Mouse (Mus musculus) thymus, adult 18-20 months (tissue): Measurements from ENCODE around the gene Bscl2.

ENCODE experiments used
- DNase-seq, 2 experiments: peaks; one replicate each; pipeline ENCODE4 v3.0.0; 2022; ENCODE audit warnings: mixed read lengths in 2 of 2

Gene Bscl2

DNA sequence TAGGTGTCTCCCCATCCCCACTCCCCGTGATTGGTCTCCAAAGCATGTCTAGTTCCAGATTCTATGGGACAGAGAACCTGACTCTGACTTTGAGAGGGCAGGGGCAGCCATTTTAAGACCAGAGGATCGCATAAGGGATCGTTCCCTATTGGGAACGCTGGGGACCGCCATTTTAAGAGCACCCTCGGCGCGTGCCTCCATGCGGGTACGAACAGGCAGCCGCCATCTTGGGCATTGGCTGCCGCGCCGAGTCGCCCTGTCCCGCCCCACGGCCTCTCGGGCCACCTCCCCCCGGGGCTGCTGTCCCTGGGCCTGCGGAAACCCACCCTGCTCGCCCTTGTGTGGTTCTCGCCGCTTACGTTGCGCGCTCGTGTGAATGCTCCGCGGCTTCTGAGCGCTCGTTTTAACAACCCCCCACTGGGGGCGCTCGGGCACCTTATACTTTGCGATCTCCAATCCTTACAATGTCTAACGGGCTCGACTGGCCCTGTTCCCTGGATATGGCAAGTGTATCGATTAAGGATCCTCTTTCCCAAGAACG lies at the start of gene Bscl2:
Gene Bscl2 (plus strand): TSS at position 217 of the 541 bp plus-strand sequence.
- DNase-seq, result peak; percentile 57 to 74

DNA sequence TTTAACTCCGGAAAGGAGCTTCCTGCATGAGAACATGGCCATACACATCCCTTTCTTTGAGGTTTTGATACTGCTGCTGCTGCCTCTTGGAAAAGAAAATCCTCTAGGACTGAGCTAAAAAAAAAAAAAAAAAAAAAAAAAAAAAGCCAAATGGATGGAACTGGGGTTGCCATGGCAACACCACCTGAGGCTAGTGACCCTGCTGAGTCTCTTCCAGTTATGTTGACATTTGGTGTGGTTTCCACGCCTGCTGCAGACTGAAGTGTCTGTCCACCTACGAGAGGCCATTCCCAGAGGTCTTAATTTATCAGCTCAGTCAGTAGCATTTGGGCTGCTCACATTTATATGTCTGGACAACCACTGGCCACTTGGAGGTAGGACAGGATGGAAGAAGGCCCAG lies 48.7 kb upstream of the Bscl2 start:
- no peak for DNase-seq

DNA sequence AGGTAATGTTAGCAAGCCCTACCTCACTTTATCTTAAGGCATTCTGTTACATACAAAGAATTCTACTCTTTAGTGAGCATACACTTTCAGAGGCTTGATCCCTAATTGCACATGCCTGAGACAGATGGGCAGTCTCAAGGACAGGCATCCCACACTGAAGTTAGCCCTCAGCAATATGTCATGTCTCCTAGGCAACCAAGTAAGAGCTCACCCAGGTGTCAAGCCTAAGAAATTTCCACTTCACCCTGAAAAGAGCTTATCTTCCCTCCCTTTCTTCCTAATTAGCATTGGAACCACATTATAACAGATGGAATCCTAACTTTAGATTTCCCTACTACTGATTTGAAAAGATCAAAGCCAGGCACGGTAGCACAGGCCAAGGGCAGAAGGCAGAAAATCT lies 48.1 kb upstream of the Bscl2 start:
- no peak for DNase-seq

DNA sequence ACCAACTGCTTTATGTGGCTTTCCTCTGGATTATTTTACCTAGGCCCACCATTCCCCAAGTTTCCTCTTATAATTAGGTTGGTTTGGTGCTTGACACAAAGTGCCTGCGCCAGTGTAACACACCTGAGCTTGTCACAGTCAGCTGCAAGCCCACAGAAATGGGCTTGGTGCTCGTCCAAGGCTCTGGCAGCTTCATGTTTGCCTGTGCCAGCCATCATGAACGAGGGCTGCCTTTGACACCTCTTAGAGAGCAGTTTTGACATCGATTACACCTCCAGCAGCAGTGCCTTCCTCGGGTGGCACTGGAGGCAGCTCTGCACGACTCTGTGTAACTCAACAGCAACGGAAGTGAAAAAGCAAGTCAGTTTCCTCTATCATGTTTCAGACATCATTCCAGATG lies 47.1 kb upstream of the Bscl2 start:
- DNase-seq, result no peak

DNA sequence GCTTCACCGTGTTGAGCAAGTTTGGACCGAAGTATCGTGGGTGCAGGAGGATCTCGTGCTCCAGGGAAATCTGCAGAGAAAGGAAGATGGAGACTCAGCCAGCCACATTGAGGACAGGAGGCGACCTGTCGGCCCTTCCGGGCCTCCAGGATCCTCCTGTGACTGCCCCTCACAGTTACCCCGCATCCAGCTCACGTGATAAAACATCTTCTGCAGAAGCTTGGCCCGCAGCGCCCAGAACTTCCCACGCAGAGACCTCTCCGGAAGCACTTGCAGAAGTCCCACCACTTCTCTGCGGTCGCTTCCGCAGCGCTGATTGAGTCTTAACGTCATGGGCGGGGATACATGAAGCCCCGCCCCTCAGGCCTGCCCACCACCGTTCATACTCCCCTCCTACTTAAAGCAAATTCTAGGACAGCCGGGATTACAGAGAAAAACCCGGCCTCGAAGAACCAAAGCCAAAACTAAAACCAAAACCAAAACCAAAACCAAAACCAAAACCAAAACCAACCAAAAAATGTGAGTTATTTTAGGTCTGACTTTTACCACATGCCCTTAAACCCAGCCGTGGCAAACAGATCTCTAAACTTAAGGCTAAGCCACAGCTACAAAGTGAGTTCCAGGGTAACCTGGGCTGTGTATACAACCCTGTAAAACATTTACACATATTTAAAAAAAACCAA lies 38.9 kb upstream of the Bscl2 start, which contains the start of gene Polr2g:
Gene Polr2g (minus strand): TSS at position 314 of the 683 bp plus-strand sequence.
- DNase-seq, result peak; percentile 82 to 88

DNA sequence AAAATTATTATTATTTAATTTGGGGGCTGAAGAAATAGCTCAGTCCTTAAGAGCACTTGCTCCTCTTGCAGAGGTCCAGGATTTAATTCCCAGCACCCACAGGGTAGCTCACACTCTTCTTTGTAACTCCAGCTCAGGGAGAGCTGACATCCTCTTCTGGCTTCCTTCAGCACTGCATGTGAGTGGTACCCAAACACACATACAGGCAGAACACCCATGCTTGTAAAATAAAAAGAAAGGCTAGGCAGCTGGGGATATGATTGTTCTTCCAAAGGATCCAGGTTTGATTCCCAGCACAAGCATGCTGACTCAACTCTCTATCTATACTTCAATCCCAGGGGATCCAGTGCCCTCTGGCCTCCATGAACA lies 38.3 kb upstream of the Bscl2 start:
- DNase-seq, result no peak

DNA sequence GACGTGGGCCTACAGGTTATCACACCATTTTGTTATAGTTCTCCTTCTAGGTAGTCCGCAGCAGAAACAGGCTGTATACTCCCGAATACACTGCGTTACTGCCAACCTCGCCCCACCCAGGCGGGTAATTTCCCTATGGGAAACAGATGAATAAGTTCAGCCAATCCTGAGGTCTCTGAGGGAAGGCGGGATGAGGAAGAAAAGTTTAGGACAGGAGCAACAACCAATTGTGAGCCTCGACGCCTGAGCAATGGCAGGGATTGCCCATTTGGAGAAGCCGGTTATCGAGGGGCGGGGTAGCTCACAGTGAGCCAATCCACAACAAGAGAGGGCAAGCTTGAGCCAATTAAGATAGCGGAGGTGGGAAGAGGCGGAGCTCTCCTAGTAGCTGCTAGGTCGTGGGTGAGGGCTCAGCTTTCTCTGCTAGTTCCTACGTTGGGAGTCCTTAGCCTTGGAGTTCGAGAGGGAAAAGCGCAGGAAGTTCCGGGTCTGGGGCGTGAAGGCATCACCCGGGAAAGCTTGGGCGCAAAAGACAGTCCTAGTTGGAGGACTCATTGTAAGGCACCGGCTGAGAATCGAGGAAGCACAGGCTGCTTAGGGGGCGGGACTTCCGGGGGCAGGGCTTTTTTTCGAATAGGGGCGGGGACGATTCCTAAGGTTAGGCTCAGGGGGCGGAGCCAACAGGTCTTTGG lies 35.0 kb upstream of the Bscl2 start, which contains the start of gene Zbtb3:
Gene Zbtb3 (plus strand): TSS at position 426 of the 692 bp plus-strand sequence.
- DNase-seq, result peak; percentile 91 to 96

DNA sequence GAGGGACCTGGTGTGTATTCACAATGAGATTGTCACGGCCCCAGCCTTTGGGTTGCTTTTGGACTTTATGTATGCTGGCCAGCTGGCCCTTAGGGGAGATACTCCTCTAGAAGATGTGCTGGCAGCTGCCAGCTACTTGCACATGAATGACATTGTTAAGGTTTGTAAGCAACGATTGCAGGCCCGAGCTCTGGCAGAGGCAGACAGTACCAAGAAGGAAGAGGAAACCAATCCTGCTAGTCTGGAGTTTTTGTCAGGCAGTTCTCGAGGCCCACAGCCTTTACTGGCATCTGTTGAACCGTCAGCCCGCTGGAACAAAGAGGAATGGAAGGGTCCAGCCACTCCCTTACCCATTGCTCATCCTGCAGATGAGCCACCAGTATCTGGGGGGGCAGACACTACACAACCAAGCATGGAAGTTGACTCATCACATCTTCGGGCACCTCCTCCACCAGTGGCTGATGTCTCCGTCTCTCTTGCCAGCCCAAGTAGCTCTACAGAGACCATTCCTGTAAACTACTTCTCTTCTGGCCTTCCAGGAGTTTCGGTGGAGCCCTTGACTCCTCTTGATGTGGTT lies 34.0 kb upstream of the Bscl2 start:
- no peak for DNase-seq

DNA sequence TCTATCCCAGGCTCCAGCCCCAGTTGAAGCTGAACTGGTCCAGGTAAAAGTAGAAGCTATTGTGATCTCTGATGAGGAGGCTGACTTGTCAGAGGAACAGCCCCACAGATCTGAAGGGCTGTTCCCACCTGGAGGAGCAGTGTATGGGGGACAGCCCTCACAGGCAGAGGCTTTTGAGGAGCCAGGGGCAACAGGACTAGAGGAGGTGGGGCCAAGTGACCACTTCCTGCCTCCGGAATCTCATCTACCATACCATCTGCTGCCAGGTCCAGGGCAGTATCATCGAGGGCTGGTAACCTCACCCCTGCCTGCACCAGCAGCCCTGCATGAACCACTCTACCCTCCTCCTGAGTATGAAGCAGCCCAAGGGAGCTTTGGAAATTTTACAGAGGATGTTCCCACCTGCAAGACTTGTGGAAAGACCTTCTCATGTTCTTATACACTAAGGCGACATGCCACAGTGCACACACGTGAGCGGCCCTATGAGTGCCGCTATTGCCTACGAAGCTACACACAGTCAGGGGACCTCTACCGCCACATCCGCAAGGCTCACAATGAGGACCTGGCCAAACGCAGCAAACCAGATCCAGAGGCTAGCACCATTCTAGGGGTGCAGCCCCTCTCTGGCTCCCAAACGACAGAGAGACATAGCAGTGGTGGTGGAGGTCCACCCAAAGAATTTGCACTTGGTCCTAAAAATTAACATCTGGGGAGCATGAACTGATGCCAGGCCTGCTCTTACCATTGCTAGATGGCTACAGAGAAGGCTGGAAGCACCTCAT lies 33.2 kb upstream of the Bscl2 start:
- DNase-seq, result no peak

DNA sequence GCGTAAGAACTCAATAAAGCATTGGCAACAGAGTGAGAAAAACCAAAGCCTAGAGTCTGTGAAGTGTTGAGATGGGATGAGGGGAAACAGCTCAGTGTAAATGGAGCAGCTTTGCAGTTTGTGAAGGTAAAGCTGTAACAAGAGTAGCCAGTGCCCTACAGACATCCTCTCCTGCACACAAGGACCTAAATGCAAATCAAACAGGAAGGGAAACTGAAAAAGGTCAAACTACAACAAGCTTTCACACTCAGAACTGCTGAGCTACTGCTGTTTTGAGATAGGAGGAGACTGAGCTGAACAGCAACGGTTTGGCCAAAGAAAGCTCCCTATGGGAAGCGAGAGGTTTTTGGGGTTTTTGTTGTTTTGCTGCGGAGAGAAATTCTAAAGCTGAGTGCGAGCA lies 30.5 kb upstream of the Bscl2 start:
- DNase-seq, result no peak

DNA sequence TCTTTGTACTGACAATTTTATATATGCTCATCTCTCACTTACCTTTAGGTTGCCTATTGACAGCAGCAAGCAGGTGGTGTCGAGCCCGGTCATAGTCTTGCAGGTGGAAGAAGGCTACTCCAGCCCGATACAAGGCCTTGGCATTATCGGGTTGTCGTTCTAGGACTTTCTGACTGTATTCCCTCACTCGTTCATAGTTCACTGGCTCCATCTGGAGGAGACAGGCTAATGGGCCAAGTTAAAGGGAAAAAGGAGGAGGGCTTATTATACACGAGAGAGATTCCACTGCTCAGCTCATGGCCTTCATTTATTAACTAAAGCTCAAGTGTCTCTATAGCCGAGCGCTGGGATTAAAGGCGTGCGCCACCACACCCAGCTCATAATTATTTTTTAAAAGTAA lies 21.5 kb upstream of the Bscl2 start:
- DNase-seq, result no peak

DNA sequence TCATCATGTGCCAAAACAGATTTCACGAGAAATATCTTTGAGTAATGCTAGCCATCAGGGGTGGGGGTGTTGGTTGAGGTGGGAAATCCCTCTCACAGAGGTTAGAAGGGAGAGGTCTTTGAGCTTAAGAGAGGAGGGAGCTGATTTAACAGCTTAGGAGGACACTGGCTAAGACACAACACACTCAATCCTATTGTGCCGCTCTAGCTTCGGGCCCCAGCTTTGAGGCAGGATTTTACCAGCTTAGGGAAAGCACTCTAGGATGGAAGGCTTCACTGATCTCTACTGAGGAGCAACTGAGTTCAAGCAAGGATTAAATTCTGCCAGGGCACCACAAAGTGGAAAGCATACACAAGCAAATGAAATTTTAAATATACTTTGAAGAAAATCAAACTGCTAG lies 20.3 kb upstream of the Bscl2 start:
- no peak for DNase-seq

DNA sequence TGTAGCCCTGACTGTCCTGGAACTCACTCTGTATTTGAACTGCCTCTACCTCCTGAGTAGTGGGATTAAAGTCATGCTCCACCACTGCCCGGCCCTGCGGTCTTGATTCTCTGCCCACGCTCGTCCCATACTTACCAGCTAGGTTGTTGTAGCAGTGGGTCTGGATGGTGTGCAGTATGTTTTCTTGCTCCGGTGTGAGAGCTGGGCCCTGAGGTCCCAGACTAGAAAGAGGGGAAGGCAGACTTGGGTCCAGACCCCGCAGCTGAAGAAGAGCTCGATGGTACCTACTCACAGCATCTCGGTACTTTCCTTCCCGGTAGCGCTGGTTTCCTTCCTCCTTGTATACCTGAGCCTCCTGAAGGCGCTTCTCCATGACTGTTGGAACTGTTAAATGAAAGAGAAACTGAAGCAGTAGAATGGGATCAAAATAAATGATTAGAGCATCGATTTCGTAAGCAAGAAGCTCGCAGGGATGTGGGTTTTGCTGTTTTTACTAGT lies 18.9 kb upstream of the Bscl2 start:
- no peak for DNase-seq

DNA sequence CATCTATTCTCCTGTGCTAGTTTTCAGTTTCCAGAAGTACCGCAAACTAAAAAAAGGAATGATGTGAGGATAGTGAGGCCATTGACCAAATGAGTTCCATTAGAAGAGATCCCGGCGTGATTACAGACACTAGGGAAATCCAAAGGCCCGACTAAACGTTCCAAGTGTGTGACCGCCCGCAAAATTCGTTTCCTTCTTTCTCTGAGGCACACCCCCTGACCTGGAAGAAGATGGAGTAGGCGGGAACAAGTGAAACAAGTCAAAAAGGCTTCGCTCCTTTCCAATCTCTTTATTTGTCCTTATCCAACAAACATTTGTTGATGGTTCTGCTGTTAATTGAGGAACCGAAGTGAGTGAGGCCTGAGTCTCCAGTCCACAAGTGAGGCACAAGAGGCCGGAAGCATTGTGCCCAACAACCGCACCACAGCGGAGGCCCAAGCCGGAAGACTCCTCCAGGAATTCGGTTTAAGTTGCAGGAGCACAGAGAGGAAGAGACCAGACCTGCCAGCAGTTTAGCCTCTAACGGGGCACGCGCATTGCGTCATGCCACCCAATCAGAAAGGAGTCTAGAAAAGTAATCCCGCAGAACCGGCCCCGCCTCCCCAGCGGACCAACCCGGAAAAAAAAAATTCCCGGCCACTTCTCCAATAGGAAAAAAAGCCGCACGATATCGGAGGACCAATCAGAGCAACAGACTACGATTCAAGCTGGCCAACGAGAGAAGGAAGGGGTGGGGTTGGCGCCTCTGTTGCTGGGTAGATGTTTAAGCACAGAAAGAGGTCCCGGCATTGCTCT lies 18.3 kb upstream of the Bscl2 start, which contains the start of gene Ttc9c:
Gene Ttc9c (minus strand): TSS at position 533 of the 795 bp plus-strand sequence.
- DNase-seq, result peak; percentile 89 to 95

DNA sequence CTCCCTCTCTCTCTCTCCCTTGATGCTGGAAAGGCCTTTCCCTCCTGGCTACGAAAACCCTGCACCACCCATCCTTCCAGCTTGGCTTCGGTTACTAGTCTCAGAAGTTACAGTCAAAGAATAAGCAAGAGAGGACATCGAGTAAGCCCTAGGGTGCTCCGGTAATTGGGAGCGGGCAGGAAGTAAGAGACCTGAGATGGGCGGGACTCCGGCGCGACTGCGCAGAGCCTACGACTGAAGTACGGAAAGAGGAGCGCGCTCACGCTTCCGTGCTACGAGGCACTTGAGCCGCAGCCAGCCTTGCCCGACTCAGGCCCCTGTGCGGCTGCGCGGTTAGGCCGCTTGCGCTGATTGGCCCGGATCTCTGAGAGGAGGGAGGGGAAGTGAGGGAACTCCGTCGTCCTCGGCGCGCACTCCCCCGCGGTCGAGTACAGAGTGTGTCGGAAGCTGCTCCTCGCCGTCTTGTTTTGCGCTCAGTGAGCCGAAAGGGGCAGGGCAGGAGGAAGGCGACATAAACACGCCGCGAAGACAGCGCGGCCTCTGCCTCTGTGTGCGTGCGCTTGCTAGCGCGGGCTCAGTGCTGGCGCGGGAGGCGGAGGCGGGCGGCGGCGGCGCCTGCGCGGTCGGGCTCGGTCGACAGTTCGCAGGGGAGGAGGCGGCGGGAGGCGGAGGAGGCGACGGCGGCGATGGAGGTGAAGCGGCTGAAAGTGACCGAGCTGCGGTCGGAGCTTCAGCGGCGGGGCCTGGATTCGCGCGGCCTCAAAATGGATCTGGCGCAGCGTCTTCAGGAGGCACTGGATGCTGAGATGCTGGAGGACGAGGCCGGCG lies 17.5 kb upstream of the Bscl2 start, which contains the start of gene Hnrnpul2:
Gene Hnrnpul2 (plus strand): TSS at position 415 of the 828 bp plus-strand sequence.
- peak; percentile 99 for DNase-seq

DNA sequence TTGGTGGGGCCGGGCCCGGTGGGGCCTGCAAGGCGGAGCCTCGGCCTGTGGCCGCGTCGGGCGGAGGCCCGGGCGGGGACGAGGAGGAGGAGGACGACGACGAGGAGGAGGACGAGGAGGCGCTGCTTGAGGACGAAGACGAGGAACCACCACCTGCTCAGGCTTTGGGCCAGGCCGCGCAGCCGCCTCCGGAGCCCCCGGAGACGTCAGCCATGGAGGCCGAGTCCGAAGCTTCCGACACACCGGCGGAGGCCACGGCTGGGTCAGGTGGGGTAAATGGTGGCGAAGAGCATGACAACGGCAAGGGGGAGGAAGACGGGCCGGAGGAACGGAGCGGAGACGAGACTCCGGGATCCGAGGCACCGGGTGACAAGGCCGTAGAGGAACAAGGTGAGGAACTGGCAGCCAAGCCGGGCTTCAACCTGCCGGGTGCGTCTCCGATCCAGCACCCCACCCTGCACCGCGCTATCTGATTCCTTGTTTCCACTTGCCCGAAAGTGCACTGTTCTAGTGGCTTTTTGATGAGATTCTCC lies 16.8 kb upstream of the Bscl2 start:
- DNase-seq, result peak in 1 of 2 experiments; percentile 57

DNA sequence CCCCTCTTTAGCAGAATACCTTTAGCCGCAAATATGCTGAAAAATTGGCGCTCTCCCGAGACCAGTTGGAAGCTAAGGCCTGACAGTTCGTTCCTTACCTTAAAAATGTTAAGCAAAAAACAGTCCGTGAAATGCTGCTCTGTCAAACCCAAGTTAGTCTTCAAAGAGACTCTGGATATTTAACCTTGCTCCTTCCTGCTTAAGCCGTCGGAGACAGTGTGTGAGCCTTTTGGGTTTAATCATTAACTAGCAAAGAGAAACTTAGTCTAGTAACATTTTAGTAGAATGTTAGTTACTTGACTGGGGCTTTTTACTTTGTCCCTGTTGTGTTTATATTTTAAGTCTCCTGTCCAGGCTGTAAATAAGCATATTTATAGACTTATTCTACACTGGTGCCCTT lies 16.1 kb upstream of the Bscl2 start:
- no peak for DNase-seq

DNA sequence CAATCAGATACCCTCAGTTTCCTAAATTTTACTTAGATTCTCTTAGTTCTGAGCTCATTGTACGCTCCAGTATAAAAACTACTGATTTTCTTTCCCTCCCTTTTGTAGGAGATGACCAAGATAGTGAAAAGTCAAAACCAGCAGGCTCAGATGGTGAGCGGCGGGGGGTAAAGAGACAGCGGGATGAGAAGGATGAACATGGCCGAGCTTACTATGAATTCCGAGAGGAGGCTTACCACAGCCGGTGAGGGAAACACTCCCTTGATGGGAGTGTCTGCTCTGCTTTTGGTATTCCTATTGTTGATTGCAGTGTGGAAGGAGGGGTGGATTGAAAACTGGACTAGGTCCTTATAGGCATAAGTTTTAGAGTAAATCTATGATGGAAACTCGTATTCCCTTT lies 14.6 kb upstream of the Bscl2 start:
- no peak for DNase-seq

DNA sequence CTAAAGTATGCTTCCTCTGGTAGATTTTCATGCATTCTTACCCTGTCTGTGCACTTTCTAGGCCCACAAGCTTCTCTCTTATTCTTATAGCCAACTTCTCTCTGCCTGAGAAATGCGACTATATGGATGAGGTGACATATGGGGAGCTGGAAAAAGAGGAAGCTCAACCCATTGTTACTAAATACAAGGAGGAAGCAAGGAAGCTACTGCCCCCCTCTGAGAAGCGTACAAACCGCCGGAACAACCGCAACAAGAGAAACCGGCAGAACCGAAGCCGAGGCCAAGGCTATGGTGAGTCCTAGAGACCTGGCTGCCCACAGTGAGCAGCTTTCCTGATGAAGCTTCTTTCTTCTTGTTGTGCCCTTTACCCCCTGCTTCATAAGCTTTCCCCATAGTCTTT lies 7.6 kb upstream of the Bscl2 start, which contains the start of gene AC129217.1:
Gene AC129217.1 (plus strand): TSS at position 114 of the 400 bp plus-strand sequence.
- no peak for DNase-seq

DNA sequence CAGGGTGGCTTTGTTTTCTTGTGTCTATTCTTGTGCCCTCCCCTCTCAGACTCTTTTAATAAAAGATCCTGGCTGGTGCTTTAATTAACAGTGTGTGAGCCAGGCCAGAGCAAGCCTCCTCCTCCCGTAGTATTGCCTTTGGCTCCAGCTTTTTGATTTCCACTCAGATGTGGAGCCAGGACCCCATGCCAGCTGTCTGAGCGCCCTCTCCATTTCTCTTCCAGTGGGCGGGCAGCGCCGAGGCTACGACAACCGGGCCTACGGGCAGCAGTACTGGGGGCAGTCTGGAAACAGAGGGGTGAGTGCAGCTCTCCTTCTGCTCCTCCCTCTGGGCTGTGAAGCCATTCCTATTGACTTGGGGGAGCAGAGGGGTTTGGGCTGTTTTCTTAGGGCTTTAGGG lies 6.6 kb upstream of the Bscl2 start:
- no peak for DNase-seq
